Mouse (Mus musculus): Measurements from ENCODE around the gene Sipa1l3.

DNA sequence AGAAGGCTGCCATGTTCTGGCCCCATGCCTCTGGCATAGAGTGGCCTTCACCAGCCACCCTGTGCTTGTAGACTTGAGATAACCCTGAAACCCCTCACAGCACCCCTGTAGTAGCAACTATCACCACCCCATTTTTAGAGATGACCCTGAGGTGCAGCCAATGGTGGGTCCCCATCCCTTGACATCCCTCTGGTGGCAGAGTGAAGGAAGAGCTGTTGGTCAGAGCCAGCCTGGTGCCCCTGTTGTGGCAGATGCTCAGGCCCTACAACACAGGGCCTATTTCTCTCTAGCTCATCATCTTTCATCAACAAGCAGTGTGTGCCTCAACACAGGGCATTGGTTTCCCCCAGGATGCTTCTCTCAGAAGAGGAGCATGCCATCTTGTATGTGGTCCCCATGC is 183.2 kb downstream of the Sipa1l3 start:
- TF ChIP-seq CTCF (IDR thresholded peaks at IDR 0.05; ENCODE audit: borderline replicate concordance, control insufficient read depth, extremely low read depth, insufficient read depth, low read length, poor library complexity) (no peak), POLR2A (IDR thresholded peaks at IDR 0.05; ENCODE audit: control insufficient read depth, extremely low read depth, insufficient read depth, low read length, poor library complexity) (no peak)

Measured in thymus, adult 2 months (tissue).